Mouse (Mus musculus) limb, embryonic 13.5 days (tissue): ENCODE measurements at regions not wholly inside any gene's neighbourhood (a gene's known extent, or its start where the extent isn't known, plus 50 kb on each side); places are given as distances from the start of the nearest gene placed in this dataset.

Experiments used
- ATAC-seq: fragments of 200-750 bp; cut with Nextera tagmentation; 2 replicates; pipeline ENCODE4 v1.8.0; 2017; ENCODE audit warnings: low read depth, moderate number of reproducible peaks, moderate TSS enrichment; ENCODE audit not compliant: low FRiP score
- H3K27ac ChIP-seq: fragments of 300-500 bp; sonication (generic); 2 replicates; pipeline ENCODE4 v1.5.1; 2015; ENCODE audit warnings: inconsistent platforms, mild to moderate bottlenecking, moderate library complexity
- H3K27me3 ChIP-seq: fragments of 300-500 bp; sonication (generic); 2 replicates; pipeline ENCODE4 v1.6.1; 2015; ENCODE audit warnings: mild to moderate bottlenecking, inconsistent platforms
- H3K36me3 ChIP-seq: fragments of 300-500 bp; sonication (generic); 2 replicates; pipeline ENCODE4 v1.6.1; 2015; ENCODE audit warnings: inconsistent platforms, mild to moderate bottlenecking, moderate library complexity
- H3K4me1 ChIP-seq: fragments of 300-500 bp; sonication (generic); 2 replicates; pipeline ENCODE4 v1.6.1; 2015; ENCODE audit warnings: inconsistent platforms
- H3K4me2 ChIP-seq: fragments of 300-500 bp; sonication (generic); replicated peaks from 2 replicates; pipeline ENCODE4 v1.6.1; 2015; ENCODE audit warnings: inconsistent platforms, mild to moderate bottlenecking, moderate library complexity
- H3K4me3 ChIP-seq: fragments of 300-500 bp; sonication (generic); 2 replicates; pipeline ENCODE4 v1.5.1; 2015; ENCODE audit warnings: moderate library complexity, mild to moderate bottlenecking, inconsistent platforms
- H3K9ac ChIP-seq: fragments of 300-500 bp; sonication (generic); 2 replicates; pipeline ENCODE4 v1.6.1; 2015; ENCODE audit warnings: mild to moderate bottlenecking, inconsistent platforms
- H3K9me3 ChIP-seq: fragments of 300-500 bp; sonication (generic); 2 replicates; pipeline ENCODE4 v1.6.1; 2016; ENCODE audit warnings: inconsistent platforms
- WGBS: fragments of 180-500 bp; shearing (Covaris S2); methylation state at CpG from one replicate; pipeline ENCODE4 v1.1.7; 2015; 5-methylcytosine and 5-hydroxymethylcytosine counted together

DNA sequence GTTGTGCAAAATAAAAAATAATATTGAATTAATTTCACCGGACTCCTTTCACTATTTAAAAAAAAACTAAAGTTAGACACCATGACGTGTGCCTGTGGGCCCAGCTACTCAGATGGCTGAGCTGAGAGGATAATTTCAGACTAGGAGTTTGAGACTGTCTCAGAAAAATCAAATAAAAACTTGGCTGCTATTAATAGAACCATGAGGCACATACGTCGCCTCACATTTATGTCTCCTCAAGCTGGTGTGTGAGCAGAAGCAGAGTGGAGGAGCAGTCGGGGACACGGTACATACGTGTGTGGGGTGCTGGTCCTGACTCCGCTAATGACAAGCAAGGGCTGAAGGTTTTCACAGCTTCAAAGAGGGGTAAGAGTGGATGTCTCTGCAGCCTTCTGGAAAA lies 52.8 kb upstream of the Dmrtb1 start:
- no peak for ATAC-seq
- Histone ChIP-seq H3K4me2 (no peak overlapping the region), H3K4me3 (no peak overlapping the region), H3K27ac (no peak overlapping the region), H3K27me3 (peaks cover 35% of the 10 kb centered on the region), H3K9ac (no peak overlapping the region), H3K9me3 (no peaks in the 10 kb centered on the region), H3K4me1 (peaks cover 21% of the 10 kb centered on the region), H3K36me3 (no peaks in the 10 kb centered on the region)
- 81% methylated on average over 8 of the region's 8 CpGs for WGBS

DNA sequence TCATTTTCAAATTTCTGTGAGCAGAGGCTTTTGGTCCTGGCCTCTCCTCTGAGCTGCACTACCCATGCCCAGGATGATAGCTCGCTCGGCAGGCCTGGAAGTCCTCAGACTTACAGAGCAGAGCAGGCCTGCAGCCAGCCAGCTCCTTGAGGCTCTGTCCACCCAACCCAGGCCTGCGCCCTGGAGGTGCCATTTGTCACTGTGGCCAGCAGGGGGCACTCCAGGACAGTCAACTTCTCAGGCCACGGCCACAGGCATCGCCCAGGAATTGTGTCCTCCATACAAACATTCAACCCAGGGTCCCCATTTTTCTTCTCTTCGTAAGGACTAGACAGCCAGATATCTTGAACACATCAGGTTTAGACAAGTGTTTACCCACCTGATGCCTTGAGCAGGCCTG lies 53.9 kb upstream of the Dmrtb1 start:
- Histone ChIP-seq H3K9ac (no peak overlapping the region), H3K9me3 (no peaks in the 10 kb centered on the region), H3K4me3 (no peak overlapping the region), H3K27ac (no peak overlapping the region), H3K27me3 (peaks cover 35% of the 10 kb centered on the region), H3K4me2 (no peak overlapping the region), H3K36me3 (no peaks in the 10 kb centered on the region), H3K4me1 (peaks cover 10% of the 10 kb centered on the region)
- WGBS, result 9% methylated on average over 6 of the region's 6 CpGs
- peak; percentile 80 for ATAC-seq

DNA sequence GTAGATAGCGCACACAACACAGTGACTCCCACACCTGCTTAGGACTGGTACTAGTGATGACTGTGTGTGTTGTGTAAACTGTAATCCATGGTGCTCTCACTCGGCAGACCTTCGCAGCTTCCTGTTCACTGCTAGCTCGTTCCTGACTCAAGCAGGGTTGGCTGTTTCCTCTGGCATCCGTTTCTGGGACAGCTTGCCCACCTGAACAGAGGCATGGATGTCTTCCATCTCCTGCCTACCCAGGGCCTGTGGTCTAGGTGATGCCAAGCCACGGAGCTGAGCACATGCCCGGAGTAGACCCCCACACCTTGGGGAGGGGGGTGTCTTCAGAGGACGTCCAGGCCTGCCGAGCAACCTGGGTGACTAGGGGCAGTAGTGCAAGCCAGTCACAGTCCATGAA lies 54.7 kb upstream of the Dmrtb1 start:
- WGBS, result 71% methylated on average over 9 of the region's 9 CpGs
- Histone ChIP-seq H3K36me3 (no peaks in the 10 kb centered on the region), H3K4me2 (no peak overlapping the region), H3K27ac (no peak overlapping the region), H3K9ac (0 out of 2 replicates have a peak overlapping the region, but pooled peaks have one; percentile 13), H3K4me1 (0 out of 2 replicates have a peak, but pooled peaks cover 3% of the 10 kb centered on the region), H3K27me3 (peaks cover 34% of the 10 kb centered on the region), H3K4me3 (no peak overlapping the region), H3K9me3 (no peaks in the 10 kb centered on the region)
- ATAC-seq, result no peak

DNA sequence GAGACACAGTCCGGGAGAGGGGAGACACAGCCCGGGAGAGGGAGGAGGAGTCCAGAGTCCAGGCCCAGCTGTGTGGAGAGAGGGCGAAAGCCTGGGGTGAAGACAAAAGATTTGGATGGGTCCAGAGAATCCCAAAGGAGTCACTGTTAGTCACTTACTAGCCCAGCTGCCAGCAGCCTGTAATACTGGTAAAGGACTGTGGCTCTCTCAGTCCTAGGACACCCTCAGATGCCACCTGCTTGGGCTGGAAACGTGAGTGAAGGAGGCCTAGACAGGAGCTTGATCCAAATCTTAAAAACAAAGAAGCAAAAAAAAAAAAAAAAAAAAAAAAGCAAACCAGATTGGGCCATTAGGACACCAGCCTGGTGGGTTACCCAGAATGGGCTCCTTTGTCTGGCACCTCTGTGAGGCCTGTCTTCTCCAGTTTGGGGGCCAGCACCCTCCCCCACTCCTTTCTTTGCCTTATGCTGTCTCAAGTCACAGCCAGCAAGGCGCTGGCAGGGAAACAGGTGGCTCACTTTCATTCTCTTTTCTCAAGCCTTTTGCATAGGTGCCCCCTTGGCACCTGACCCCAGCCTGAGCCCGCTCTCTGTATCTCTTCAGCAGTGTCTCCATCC lies 55.9 kb upstream of the Dmrtb1 start:
- Histone ChIP-seq H3K36me3 (no peaks in the 10 kb centered on the region), H3K9ac (no peak overlapping the region), H3K27me3 (peaks cover 23% of the 10 kb centered on the region), H3K9me3 (no peaks in the 10 kb centered on the region), H3K4me3 (no peak overlapping the region), H3K27ac (no peak overlapping the region), H3K4me1 (no peaks in the 10 kb centered on the region), H3K4me2 (no peak overlapping the region)
- no peak for ATAC-seq
- WGBS, result 79% methylated on average over 6 of the region's 6 CpGs

DNA sequence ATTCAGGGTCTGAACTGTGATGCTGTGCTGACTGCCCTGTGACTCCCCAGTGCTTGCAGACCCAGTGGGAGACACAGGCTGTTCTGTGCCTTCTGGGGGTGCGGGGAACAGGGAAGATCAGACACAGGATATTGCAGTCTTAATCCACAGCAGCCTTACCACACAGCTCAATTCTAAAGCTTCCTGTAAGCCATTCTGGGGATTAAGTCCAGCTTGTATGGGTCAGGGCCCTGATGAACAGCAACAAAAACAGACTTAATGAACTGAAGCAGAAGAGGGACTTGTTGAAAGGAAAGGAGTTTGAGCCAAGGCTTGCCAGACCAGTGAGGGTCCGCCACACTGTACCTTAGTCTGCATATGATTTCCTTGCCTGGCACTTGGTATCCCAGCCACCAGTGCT lies 58.4 kb upstream of the Lrp8 start:
- Histone ChIP-seq H3K4me2 (no peak overlapping the region), H3K4me3 (no peak overlapping the region), H3K9ac (no peak overlapping the region), H3K36me3 (no peaks in the 10 kb centered on the region), H3K27me3 (peaks cover 11% of the 10 kb centered on the region), H3K9me3 (no peaks in the 10 kb centered on the region), H3K27ac (no peak overlapping the region), H3K4me1 (no peaks in the 10 kb centered on the region)
- ATAC-seq, result no peak
- 77% methylated on average over 2 of the region's 2 CpGs for WGBS

DNA sequence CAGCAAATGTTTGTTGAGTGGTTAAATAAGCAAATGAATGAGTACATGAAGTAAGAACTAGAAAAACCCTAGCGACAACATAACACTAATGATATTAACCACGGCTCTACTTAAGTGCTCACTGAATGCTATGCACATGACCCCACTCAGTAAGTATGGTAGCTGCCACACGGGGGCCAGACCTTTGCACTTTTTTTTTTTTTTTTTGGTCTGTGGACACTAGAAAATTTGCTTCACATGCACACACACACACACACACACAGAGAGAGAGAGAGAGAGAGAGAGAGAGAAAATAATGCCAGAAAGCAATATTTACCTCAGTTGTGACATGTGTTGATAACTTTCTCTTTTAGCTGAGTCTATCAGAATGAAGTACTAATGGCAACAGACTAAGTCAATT lies 55.7 kb upstream of the Lrp8 start:
- Histone ChIP-seq H3K27me3 (peaks cover 2% of the 10 kb centered on the region; the same call in 1 of the 2 replicates), H3K4me3 (no peak overlapping the region), H3K9me3 (no peaks in the 10 kb centered on the region), H3K36me3 (no peaks in the 10 kb centered on the region), H3K4me2 (no peak overlapping the region), H3K4me1 (no peaks in the 10 kb centered on the region), H3K27ac (no peak overlapping the region), H3K9ac (no peak overlapping the region)
- ATAC-seq, result no peak
- WGBS, result 89% methylated on average over 3 of the region's 3 CpGs

DNA sequence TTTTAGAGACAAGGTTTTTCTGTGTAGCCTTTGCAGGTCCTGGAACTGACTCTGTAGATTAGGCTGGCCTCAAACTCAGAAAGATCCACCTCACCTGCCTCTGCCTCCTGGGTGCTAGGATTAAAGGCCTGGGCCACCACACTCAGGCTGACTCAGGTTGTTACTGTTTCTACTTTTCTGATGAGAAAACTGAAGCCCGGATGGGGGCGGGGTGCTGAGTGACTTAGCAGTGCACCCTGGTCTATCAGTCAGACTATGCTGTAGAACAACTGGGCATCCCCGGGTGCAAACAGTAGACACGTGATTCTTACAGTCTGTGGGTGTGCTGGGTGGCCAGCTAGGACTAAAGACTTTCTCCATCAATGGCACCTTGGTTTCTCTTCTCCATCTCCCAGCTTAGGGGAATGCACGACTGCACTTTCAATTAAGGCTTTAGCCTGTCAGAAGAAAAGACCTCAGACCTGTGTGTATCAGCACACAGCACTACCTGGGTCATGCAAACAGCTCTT lies 55.1 kb upstream of the Lrp8 start:
- Histone ChIP-seq H3K4me3 (no peak overlapping the region), H3K36me3 (no peaks in the 10 kb centered on the region), H3K4me2 (no peak overlapping the region), H3K9ac (no peak overlapping the region), H3K27ac (no peak overlapping the region), H3K9me3 (no peaks in the 10 kb centered on the region), H3K4me1 (no peaks in the 10 kb centered on the region), H3K27me3 (peaks cover 2% of the 10 kb centered on the region; the same call in 1 of the 2 replicates)
- ATAC-seq, result no peak
- WGBS, result 80% methylated on average over 5 of the region's 5 CpGs

DNA sequence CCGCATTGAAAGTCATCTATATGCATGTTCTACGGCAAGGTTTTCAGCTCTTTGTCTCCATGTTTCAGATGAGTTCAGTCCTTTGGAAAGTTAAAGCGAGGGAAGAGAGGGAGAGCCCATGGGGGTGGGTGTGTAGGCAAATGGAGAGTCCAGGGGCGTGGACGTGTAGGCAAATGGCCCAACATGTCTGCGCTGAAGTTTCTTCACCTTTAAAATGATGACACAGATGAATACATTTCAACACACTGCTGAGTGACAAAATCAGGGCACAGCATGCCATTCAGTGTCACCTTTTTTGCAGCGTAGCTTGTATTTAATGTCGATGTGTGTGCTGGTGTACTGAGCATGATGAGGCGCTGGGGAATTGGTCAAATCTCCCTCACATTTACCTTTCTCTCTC lies 54.6 kb upstream of the Lrp8 start:
- Histone ChIP-seq H3K9ac (no peak overlapping the region), H3K27ac (no peak overlapping the region), H3K4me2 (no peak overlapping the region), H3K4me3 (no peak overlapping the region), H3K4me1 (no peaks in the 10 kb centered on the region), H3K27me3 (peaks cover 2% of the 10 kb centered on the region; the same call in 1 of the 2 replicates), H3K36me3 (no peaks in the 10 kb centered on the region), H3K9me3 (no peaks in the 10 kb centered on the region)
- ATAC-seq, result no peak
- WGBS, result 83% methylated on average over 9 of the region's 9 CpGs

DNA sequence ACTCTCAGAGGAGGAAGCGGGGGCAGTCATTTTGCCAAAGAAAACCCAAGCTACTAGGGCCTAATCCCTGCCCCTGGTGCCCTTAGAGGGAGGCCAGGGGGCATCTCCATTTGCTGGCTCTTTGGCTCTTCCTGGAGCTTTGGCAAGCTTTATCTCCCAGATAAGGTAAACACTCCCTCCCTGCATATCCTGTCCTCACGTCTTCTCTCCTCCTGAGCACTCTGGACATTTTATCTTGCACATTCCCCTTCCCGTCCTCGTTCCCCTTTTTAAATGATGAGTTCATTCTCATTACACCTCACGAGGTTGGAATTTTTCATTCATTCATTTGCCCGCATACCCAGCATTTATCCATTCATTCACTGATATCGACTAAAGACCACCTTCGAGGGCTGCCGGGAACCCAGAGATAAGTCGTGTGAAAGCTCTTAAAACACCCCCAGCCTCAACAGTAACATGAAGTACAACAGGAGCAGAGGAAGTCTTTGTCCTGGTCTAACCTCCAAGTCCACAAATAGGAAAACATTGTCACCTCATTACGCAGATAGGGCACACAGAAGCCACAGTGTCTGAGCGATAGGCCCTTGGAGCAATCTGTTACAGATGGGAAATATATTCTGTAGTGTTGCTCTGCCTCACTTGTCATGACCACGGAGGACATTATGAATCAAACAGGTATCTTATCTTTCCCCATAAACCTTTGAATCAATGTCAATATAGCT lies 54.0 kb upstream of the Lrp8 start:
- Histone ChIP-seq H3K27me3 (peaks cover 2% of the 10 kb centered on the region; the same call in 1 of the 2 replicates), H3K4me2 (no peak overlapping the region), H3K4me3 (no peak overlapping the region), H3K9ac (no peak overlapping the region), H3K36me3 (no peaks in the 10 kb centered on the region), H3K27ac (no peak overlapping the region), H3K9me3 (no peaks in the 10 kb centered on the region), H3K4me1 (no peaks in the 10 kb centered on the region)
- no peak for ATAC-seq
- 75% methylated on average over 13 of the region's 13 CpGs for WGBS

DNA sequence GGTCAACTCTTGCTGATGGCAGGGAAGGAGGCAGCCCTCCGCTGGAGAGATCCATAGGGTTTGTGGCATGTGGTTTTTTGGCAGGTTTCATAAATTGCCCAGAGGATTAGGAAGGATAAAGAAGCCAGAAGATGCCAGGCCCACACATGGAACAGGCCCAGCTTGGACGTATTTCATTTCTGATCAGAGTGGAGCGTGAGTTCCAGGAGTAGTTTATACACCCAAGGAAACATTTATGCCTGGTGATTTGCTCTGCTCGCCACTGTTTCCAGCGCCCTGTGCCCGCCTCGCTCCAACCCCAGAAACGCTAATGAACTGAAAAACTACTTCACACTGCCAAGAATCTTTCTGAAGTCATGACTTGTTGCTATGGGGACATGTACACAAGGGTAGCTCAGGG lies 53.0 kb upstream of the Lrp8 start:
- Histone ChIP-seq H3K4me2 (no peak overlapping the region), H3K9ac (no peak overlapping the region), H3K36me3 (no peaks in the 10 kb centered on the region), H3K9me3 (no peaks in the 10 kb centered on the region), H3K27ac (no peak overlapping the region), H3K27me3 (no peaks in the 10 kb centered on the region; the same call in 1 of the 2 replicates), H3K4me1 (no peaks in the 10 kb centered on the region), H3K4me3 (no peak overlapping the region)
- no peak for ATAC-seq
- WGBS, result 83% methylated on average over 8 of the region's 8 CpGs

DNA sequence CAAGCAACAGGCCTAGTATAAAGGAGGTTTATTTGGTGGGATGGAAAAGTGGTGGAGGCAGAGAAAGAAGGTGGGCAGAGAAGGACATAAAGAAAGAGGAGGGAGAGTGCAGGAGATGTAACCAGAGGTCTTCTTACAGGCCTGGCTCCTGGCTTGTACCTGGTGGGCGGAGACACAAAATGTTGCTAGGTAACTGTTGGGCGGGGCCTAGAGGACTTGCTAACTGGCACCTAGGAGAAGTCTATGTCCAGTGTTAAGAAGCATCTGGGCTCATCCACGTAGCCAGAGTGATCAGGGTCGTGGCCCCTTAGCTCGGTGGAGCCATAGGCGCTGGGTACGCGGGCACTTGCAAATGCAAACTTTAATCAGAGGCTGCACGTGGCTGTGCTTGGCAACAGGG lies 52.0 kb upstream of the Lrp8 start:
- Histone ChIP-seq H3K9ac (no peak overlapping the region), H3K36me3 (no peaks in the 10 kb centered on the region), H3K4me3 (no peak overlapping the region), H3K9me3 (no peaks in the 10 kb centered on the region), H3K27me3 (no peaks in the 10 kb centered on the region), H3K4me1 (no peaks in the 10 kb centered on the region), H3K27ac (no peak overlapping the region), H3K4me2 (no peak overlapping the region)
- WGBS, result 57% methylated on average over 9 of the region's 9 CpGs
- no peak for ATAC-seq
